Mouse (Mus musculus) right cerebral cortex, adult 2 months (tissue): ENCODE measurements around the gene Apbb2.

Experiments
- DNase-seq, 2 experiments: peaks; one replicate each; pipeline ENCODE4 v3.0.0; 2021 to 2022; ENCODE audit warnings: low spot score in 2 of 2

Apbb2 gene

GRCm38 (mm10) chr5:66518411-66519006 is 100.1 kb downstream of the Apbb2 start:
- DNase-seq: no peak

DNA sequence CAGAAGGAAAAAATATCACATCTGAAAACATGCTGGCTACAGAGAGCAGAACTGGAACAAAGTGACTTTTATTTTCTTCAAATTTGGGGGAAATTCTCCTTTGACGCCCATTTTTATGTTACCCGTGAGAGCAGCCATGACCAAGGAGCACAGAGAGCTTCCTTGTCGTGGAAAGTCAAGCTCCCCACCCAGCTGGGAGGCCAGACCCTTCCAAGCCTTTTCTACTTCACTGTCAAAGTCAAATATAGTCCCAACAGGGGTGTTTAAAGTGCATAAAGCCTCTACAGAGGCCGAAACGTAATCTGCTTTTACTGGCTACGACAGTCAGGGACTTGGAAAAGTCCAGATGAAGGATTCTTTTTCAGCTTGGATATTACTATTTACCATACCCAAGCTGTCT is 101.1 kb downstream of the Apbb2 start:
- DNase-seq: no peak

GRCm38 (mm10) chr5:66516311-66516710 is 102.3 kb downstream of the Apbb2 start:
- no peak for DNase-seq

DNA sequence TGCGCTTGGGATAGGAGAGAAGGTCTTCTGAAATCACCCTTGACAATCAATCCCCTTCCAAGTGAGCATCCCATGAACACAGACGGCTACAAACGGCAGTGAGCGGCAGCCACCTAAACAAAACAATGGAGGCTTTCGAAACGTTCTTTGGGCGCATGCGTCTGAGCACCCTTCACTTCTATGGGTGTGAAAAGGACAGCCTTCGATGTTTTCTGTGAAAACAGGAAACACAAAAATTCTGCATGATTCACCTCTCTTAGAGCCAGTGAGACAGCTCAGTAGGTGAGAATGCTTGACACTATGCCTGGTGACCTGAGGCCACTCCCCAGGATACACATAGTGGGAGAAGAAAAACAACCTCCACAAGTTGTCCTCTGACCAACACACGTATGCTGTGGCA is 103.3 kb downstream of the Apbb2 start:
- DNase-seq: no peak

DNA sequence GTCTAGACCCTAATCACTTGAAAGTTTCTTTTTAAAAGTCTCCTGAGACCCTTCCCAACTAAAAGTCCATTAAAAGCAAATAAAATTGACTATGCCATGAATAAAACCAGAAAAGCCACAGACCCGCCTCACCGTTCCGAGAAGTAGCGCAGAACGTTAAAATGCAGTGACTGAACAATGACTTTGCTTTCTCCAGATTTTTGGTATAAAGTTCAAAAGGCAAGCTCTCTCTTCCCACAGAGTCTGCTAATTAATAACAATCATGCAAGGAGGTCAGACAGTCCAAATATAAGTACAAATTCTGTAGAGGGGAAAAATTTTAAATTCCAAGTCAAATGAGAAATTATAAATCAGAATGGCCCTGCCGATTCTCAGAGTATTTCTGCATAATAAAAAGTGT is 103.9 kb downstream of the Apbb2 start:
- DNase-seq: no peak

DNA sequence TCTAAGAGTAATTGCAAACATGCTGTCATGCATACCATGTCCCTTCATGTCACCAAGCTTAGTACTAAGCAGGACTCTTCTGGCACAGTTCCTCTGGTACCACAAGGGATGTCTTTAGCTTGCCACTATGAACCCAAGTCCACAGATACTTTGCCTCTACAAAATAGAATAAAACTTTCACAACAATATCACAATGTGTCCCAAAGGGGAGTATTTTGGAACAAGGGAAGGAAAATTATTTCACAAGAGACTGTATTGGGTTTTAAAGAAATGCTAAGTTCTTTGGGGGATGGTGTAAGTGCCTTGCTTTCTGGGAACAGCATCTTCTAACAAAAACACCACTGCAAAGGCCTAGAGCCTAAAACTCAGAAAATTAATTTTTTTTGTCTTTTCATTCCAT is 105.2 kb downstream of the Apbb2 start:
- no peak for DNase-seq

DNA sequence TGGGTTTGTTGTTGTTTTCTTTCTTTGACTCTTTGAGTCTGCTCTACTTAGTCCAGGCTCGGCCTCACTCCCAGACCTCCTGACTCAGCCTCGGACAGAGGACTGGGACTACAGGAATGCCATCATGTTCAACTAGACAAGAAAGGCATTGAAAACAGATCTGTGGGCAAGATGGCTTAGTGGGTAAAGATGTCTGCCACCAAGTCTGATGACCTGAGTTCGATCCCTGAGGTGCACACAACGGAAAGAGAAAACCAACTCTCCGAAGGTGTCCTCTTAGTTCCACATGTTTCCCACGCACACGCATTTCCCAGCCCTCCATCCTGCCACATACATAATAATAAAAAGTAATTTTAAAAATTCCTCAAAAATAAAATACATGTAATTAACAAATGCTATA is 106.1 kb downstream of the Apbb2 start:
- no peak for DNase-seq

GRCm38 (mm10) chr5:66510716-66511115 is 107.9 kb downstream of the Apbb2 start:
- no peak for DNase-seq

GRCm38 (mm10) chr5:66509151-66509550 is 109.4 kb downstream of the Apbb2 start:
- DNase-seq: no peak

GRCm38 (mm10) chr5:66505578-66505977 is 113.0 kb downstream of the Apbb2 start:
- no peak for DNase-seq

DNA sequence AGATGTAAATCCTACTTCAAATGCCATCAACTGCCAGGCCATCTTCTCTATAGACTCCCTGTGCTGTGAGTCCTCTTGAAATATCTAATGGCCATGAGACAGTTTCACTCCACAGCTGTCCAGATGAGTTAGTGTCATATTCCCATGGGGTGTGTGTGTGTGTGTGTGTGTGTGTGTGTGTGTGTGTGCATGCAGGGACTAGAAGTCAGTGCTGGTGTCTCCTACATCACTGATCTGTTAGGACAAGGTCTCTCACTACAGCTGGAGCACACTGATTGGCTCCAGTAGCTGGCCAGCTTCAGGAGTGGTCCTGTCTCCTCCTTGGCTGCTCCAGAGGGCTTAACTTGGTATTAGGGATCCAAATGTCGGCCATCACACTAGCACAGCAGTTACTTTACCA is 113.5 kb downstream of the Apbb2 start:
- no peak for DNase-seq

- DNase-seq: no peak
Measured at GRCm38 (mm10) chr5:66504434-66504747, 114.2 kb downstream of the Apbb2 start.

- no peak for DNase-seq
Measured at GRCm38 (mm10) chr5:66503557-66504433, 114.8 kb downstream of the Apbb2 start.

DNA sequence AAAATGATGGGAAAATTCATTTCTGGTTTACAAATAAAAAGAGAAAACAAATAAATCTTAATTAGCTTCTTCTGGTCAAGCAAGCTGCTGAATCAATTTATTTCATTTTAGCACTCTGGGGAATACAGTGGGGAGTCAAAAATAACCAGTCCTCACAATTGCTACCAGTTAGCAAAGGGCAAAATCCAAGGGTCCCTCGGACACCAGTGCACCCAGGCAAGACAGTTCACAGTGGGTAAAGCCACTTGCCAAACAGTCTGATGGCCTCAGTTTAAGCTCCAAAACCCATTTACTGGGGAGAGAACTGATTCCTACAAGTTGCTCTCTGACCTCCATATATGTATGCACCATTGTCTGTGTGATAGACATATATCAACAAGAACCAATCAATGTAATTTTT is 115.6 kb downstream of the Apbb2 start:
- DNase-seq: no peak

- no peak for DNase-seq
Measured at GRCm38 (mm10) chr5:66499621-66500020, 119.0 kb downstream of the Apbb2 start.

DNA sequence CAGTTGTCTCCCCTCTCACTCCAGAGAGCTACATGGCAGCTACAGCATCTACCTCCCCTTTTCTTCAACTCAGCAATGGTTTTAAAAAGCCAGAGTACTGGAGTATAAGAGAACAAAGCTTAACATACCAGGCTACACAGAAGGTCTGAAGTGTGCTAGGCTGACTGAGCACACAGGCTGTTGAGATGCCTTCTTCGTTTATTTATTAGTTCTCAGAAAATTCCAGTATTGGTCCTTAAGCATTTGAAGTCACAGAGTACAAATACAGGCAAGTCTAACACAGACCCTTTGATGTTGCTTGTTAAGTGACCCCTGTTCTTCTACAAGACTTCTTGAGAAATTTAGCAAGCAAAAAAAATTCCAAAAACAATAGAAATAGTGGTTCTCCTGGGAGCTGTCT is 120.4 kb downstream of the Apbb2 start:
- no peak for DNase-seq

GRCm38 (mm10) chr5:66497479-66498087 is 121.0 kb downstream of the Apbb2 start:
- DNase-seq: no peak

DNA sequence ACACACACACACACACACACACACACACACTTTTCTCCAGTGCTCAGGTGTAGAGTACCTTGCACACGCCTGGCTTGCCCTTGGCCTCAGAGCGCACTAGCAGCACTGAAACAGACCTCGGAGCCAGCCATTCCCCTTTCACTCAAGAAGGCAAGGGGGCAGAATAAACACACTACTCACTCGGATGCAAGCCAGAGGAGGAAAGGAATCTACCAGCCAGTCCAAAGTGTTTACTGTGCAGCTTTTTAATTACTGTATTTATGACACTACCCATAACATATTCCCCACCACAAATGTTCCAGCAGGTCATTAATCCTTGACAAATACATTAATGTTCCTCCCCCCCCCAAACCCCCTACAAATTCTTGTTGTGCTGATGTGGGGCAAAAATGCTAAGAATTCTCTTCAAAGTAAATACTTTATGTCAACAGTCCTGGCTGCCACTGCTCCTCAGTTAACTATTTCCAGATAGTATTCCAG is 121.7 kb downstream of the Apbb2 start:
- DNase-seq: no peak

DNA sequence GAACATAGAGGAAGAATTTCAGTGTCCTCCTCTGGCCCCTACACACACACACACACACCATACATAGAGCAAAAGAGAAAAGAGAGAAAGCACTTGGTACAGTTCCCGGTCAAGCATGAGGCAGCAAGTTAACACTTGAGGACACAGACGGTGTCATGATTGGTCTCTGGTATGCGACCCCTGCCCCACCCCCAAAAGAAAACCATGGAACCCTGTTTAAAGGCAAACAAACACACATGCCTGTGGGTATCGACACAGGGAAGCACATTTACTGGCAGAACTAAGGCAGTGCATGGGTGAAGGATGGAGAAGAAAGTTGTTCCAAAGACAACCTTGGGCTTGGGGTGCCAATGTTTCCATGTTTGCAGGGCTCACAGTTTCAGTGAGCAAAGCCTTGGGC is 123.9 kb downstream of the Apbb2 start:
- no peak for DNase-seq

- no peak for DNase-seq
Measured at GRCm38 (mm10) chr5:66492563-66492960, 126.0 kb downstream of the Apbb2 start.

DNA sequence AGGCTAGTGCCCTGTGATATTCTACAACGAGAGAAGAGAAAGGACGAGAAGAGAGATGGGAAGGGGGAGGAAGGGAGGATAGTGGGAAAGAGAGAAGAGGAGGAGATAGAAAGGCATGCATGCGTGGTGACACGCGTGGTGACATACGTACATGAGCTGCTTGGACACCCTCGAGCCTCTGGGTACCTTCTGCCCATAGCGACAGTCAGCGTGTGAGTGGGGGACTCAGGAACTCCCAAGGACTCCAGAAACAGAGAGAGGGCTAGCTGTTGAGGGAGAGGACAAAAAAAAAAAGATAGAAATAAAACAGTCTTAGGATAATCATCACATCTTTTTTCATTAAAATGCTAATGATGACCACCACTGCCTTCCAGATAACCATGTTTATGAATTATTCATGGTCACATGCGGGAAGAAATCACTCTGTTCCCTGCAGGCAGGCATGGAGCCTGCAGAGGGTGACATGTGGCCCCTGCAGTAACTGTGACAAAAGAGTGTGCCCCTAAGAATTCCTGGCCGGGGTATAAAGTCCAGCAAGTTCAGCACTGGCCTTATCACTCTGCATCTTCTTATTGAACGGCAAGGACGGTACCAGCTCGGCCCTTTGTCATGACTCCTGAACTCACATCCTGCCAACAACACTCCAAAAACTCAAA is 126.5 kb downstream of the Apbb2 start:
- DNase-seq: no peak

GRCm38 (mm10) chr5:66486028-66486427 is 132.6 kb downstream of the Apbb2 start:
- DNase-seq: no peak

DNA sequence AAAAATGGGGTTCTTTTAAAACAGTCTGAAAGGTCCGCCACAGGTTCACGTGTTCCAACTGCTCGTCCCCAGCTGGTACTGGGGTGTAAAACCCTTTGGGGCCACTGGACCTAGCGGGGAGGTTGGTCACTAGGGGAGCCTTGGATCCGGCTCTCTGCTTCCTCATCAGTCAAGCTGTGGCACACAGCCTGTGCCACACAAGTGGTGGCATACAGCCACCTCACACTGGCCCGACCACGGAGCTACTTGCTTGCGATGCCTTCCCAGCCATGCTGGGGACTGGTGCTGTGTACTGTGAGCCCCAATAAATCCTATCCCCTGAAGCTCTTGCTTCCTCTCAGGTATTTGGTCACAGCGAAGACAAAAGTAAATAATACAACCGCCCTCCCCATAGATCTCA is 142.3 kb downstream of the Apbb2 start:
- DNase-seq: no peak
